Mouse (Mus musculus): ENCODE measurements at regions not wholly inside any gene's neighbourhood (a gene's known extent, or its start where the extent isn't known, plus 50 kb on each side); places are given as distances from the start of the nearest gene placed in this dataset.

DNA sequence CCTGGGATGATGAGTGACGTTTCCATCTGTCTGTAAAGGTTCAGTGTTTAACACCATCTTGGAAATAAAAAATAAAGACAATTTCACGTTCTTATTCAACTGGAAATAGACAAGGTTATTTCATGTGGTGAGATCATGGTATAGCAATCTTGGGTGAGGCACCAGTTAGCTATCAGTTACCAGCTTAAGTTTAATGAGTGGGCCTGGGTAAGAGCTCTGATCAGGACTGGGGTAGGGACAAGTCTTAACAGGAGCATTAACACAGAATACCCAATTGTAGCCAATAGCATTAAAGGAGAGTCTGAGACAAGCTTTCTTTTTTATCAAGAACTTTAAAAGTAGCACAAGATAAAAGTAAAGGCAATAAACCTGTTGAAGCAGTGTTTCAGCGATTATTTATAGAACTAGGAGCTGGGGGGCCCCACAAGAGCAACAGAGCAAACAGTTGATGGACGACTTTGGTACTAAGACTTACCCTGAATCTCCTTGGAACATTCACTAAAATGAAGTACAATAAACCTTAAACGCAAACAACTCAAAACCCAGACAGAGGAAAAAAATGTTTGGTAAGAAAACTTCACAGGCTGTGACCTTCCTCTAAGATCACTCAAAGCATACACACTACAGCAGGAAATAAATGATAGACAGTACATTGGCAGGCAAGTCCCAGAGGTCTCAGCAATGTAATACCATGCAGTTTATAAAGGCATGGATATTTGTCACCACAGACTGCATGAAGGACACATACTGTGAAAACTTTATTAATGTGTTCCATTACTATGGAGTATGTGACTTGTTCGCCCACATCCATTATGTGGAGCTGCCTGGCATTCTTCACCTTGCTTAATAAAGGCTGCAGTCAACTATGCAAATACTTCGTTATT is 202.9 kb upstream of the Tmeff2 start:
- no peak for DNase-seq (ENCODE audit: extremely low read depth)
- H3K36me3 ChIP-seq (replicated peaks in 1 of 2; ENCODE audit: control insufficient read depth in 1 of 2, insufficient read depth in 1 of 2, low read length in 1 of 2): no peaks in the 10 kb centered on the region
- H3K4me1 ChIP-seq (ENCODE audit: control insufficient read depth in 1 of 2, insufficient read depth in 2 of 2): no peaks in the 10 kb centered on the region
- no peaks in the 10 kb centered on the region for H3K27me3 ChIP-seq (replicated peaks)
- no peaks in the 10 kb centered on the region for H3K9me3 ChIP-seq (replicated peaks; ENCODE audit: low read length)
- no peak overlapping the region for H3K9ac ChIP-seq (ENCODE audit: insufficient read depth, low read depth)
- TF ChIP-seq JUND (conservative IDR thresholded peaks at IDR 0.05; ENCODE audit: low read depth, low read length): no peak
- TF ChIP-seq ZMIZ1 (IDR thresholded peaks at IDR 0.05; ENCODE audit: low read depth, low read length): no peak
- no peak overlapping the region for H3K4me2 ChIP-seq (ENCODE audit: insufficient read depth, low read depth, poor library complexity, severe bottlenecking)
- in situ Hi-C loops (cut with MboI; ENCODE audit: low pct_ligation_motif_present, low pct_unique_long_range_greater_than_20kb, low sequenced_read_pairs): no loop called here
- H3K4me3 ChIP-seq (replicated peaks in 1 of 3; ENCODE audit: low read depth in 2 of 3, low read length in 2 of 3, poor library complexity in 1 of 3): no peak overlapping the region
- H3K79me2 ChIP-seq (replicated peaks; ENCODE audit: control insufficient read depth, extremely low read depth, insufficient read depth, poor library complexity, severe bottlenecking): no peaks in the 10 kb centered on the region
- dilution Hi-C loops (cut with MboI; ENCODE audit: extremely low pct_ligation_motif_present, extremely low pct_unique_long_range_greater_than_20kb, low sequenced_read_pairs): no loop called here
- no peak overlapping the region for H3K27ac ChIP-seq (ENCODE audit: insufficient read depth, low read depth)

DNA sequence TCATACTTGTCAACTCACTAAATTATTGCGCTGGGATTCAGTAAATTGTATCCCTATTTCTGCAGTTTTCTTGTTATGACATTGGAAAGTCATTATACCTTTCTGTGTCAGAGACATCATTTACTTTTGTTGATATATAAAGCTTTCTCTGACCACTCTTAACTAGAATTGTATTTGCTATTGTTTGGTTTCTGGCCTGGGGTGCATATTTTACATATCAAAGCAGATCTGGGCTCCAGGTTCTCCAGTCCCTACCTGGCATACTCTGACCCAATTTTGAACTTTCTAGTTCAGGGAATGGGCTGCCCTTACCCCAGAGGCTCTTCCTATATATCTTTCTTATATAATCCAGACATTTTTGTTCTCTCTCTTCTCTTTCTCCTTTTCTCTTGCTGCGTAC is 195.8 kb upstream of the Tmeff2 start:
- dilution Hi-C loops (cut with MboI; ENCODE audit: extremely low pct_ligation_motif_present, extremely low pct_unique_long_range_greater_than_20kb, low sequenced_read_pairs) (no loop called here), in situ Hi-C loops (cut with MboI; ENCODE audit: low pct_ligation_motif_present, low pct_unique_long_range_greater_than_20kb, low sequenced_read_pairs) (no loop called here)
- Histone ChIP-seq H3K9me3 (replicated peaks; ENCODE audit: low read length) (no peaks in the 10 kb centered on the region), H3K4me2 (ENCODE audit: insufficient read depth, low read depth, poor library complexity, severe bottlenecking) (no peak overlapping the region), H3K9ac (ENCODE audit: insufficient read depth, low read depth) (no peak overlapping the region), H3K27me3 (replicated peaks) (no peaks in the 10 kb centered on the region), H3K4me3 (replicated peaks in 1 of 3; ENCODE audit: low read depth in 2 of 3, low read length in 2 of 3, poor library complexity in 1 of 3) (no peak overlapping the region), H3K79me2 (replicated peaks; ENCODE audit: control insufficient read depth, extremely low read depth, insufficient read depth, poor library complexity, severe bottlenecking) (no peaks in the 10 kb centered on the region), H3K27ac (ENCODE audit: insufficient read depth, low read depth) (no peak overlapping the region), H3K4me1 (ENCODE audit: control insufficient read depth in 1 of 2, insufficient read depth in 2 of 2) (no peaks in the 10 kb centered on the region), H3K36me3 (replicated peaks in 1 of 2; ENCODE audit: control insufficient read depth in 1 of 2, insufficient read depth in 1 of 2, low read length in 1 of 2) (no peaks in the 10 kb centered on the region)
- TF ChIP-seq USF1 (IDR thresholded peaks at IDR 0.05; ENCODE audit: low read depth, low read length): no peak
- no peak for TF ChIP-seq TCF12 (IDR thresholded peaks at IDR 0.05; ENCODE audit: low read depth, low read length)
- TF ChIP-seq ZC3H11A (IDR thresholded peaks at IDR 0.05; ENCODE audit: low read depth, low read length): no peak
- TF ChIP-seq IRF4 (IDR thresholded peaks at IDR 0.05; ENCODE audit: low read depth, low read length): no peak
- no peak for TF ChIP-seq MXI1 (IDR thresholded peaks at IDR 0.05; ENCODE audit: low read depth, low read length)
- TF ChIP-seq MAX (IDR thresholded peaks at IDR 0.05; ENCODE audit: low read length): no peak
- no peak for TF ChIP-seq MAFK (IDR thresholded peaks at IDR 0.05; ENCODE audit: insufficient replicate concordance, low read length)
- no peak for TF ChIP-seq CHD2 (IDR thresholded peaks at IDR 0.05; ENCODE audit: low read length)
- TF ChIP-seq USF2 (conservative IDR thresholded peaks at IDR 0.05; ENCODE audit: low read depth, low read length): no peak
- TF ChIP-seq MAZ (IDR thresholded peaks at IDR 0.05; ENCODE audit: low read depth, low read length): no peak
- no peak for DNase-seq (ENCODE audit: extremely low read depth)

DNA sequence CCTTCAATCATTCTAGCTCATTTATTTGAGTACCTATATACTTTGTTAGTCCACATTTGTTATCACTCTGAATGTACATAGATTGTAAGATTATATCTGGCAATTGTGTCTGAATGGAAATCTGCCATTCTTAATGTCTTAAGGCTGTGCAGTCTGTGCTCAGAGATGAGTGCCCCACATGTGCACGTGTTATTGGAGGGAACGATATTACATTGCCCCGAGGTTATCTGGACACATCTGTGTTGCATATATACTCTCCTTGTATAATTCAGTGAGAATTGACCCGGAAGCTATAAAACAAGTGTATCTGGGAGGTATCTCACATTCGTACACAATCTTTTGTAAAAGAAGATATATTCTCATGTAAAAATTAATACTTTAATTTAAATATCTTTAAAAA is 155.4 kb upstream of the Tmeff2 start:
- H3K9ac ChIP-seq (ENCODE audit: insufficient read depth, low read depth): no peak overlapping the region
- no peaks in the 10 kb centered on the region for H3K79me2 ChIP-seq (replicated peaks; ENCODE audit: control insufficient read depth, extremely low read depth, insufficient read depth, poor library complexity, severe bottlenecking)
- TF ChIP-seq MAFK (IDR thresholded peaks at IDR 0.05; ENCODE audit: insufficient replicate concordance, low read length) (no peak), JUND (conservative IDR thresholded peaks at IDR 0.05; ENCODE audit: low read depth, low read length) (no peak), SIN3A (IDR thresholded peaks at IDR 0.05; ENCODE audit: low read length) (no peak), MEF2A (IDR thresholded peaks at IDR 0.05; ENCODE audit: borderline replicate concordance, low read depth, low read length) (no peak), MAZ (IDR thresholded peaks at IDR 0.05; ENCODE audit: low read depth, low read length) (no peak), ZNF384 (IDR thresholded peaks at IDR 0.05; ENCODE audit: low read depth, low read length) (no peak), BHLHE40 (IDR thresholded peaks at IDR 0.05; ENCODE audit: low read depth, low read length) (no peak), NRF1 (IDR thresholded peaks at IDR 0.05; ENCODE audit: low read depth, low read length) (no peak), RCOR1 (conservative IDR thresholded peaks at IDR 0.05; ENCODE audit: low read depth, low read length) (no peak), HCFC1 (IDR thresholded peaks at IDR 0.05; ENCODE audit: low read depth, low read length) (no peak), EP300 (IDR thresholded peaks at IDR 0.05; ENCODE audit: low read length) (no peak), POLR2AphosphoS2 (IDR thresholded peaks at IDR 0.05; ENCODE audit: low read depth, low read length) (no peak), MXI1 (IDR thresholded peaks at IDR 0.05; ENCODE audit: low read depth, low read length) (no peak), CHD1 (IDR thresholded peaks at IDR 0.05; ENCODE audit: low read depth, low read length) (no peak)
- no peaks in the 10 kb centered on the region for H3K9me3 ChIP-seq (replicated peaks; ENCODE audit: low read length)
- H3K4me3 ChIP-seq (replicated peaks in 1 of 3; ENCODE audit: low read depth in 2 of 3, low read length in 2 of 3, poor library complexity in 1 of 3): no peak overlapping the region
- H3K36me3 ChIP-seq (replicated peaks in 1 of 2; ENCODE audit: control insufficient read depth in 1 of 2, insufficient read depth in 1 of 2, low read length in 1 of 2): no peaks in the 10 kb centered on the region
- H3K4me2 ChIP-seq (ENCODE audit: insufficient read depth, low read depth, poor library complexity, severe bottlenecking): no peak overlapping the region
- H3K27me3 ChIP-seq (replicated peaks): no peaks in the 10 kb centered on the region
- no peaks in the 10 kb centered on the region for H3K4me1 ChIP-seq (ENCODE audit: control insufficient read depth in 1 of 2, insufficient read depth in 2 of 2)
- dilution Hi-C loops (cut with MboI; ENCODE audit: extremely low pct_ligation_motif_present, extremely low pct_unique_long_range_greater_than_20kb, low sequenced_read_pairs) (no loop called here), in situ Hi-C loops (cut with MboI; ENCODE audit: low pct_ligation_motif_present, low pct_unique_long_range_greater_than_20kb, low sequenced_read_pairs) (no loop called here)
- no peak for DNase-seq (ENCODE audit: extremely low read depth)
- no peak overlapping the region for H3K27ac ChIP-seq (ENCODE audit: insufficient read depth, low read depth)

All from CH12.LX (cell line).